Mouse (Mus musculus) lung, embryonic 14.5 days (tissue): ENCODE measurements around the gene Col4a4. TPM values are rescaled to one million over a fixed set of nuclear protein-coding genes. Genes with fewer than 3 reads are reported as not detected.

Experiments used
- ATAC-seq: fragments of 200-750 bp; cut with Nextera tagmentation; 2 replicates; pipeline ENCODE4 v1.8.0; 2017; ENCODE audit warnings: mild to moderate bottlenecking, moderate TSS enrichment, moderate library complexity; ENCODE audit not compliant: insufficient read depth
- DNase-seq: peaks from one replicate; pipeline ENCODE4 v3.0.0-alpha.2; 2015
- H3K27ac ChIP-seq: fragments of 300-500 bp; sonication (generic); 2 replicates; pipeline ENCODE4 v1.5.1; 2014; ENCODE audit warnings: low read depth, mild to moderate bottlenecking, moderate library complexity
- H3K27me3 ChIP-seq: fragments of 300-500 bp; sonication (generic); 2 replicates; pipeline ENCODE4 v1.6.1; 2014; ENCODE audit warnings: low read length, control low read depth; ENCODE audit not compliant: insufficient read depth
- H3K36me3 ChIP-seq: fragments of 300-500 bp; sonication (generic); 2 replicates; pipeline ENCODE4 v1.6.1; 2014; ENCODE audit warnings: control low read depth; ENCODE audit not compliant: insufficient read depth
- H3K4me1 ChIP-seq: fragments of 300-500 bp; sonication (generic); 2 replicates; pipeline ENCODE4 v1.6.1; 2014; ENCODE audit warnings: antibody characterized with exemption, control low read depth; ENCODE audit not compliant: insufficient read depth
- H3K4me2 ChIP-seq: fragments of 300-500 bp; sonication (generic); 2 replicates; pipeline ENCODE4 v1.6.1; 2014; ENCODE audit warnings: mild to moderate bottlenecking
- H3K4me3 ChIP-seq: fragments of 300-500 bp; sonication (generic); 2 replicates; pipeline ENCODE4 v1.5.1; 2014; ENCODE audit warnings: low read depth, low read length
- H3K9ac ChIP-seq: fragments of 300-500 bp; sonication (generic); 2 replicates; pipeline ENCODE4 v1.6.1; 2014
- H3K9me3 ChIP-seq: fragments of 300-500 bp; sonication (generic); 2 replicates; pipeline ENCODE4 v1.6.1; 2016; ENCODE audit warnings: low read depth, low read length, control low read depth
- CTCF ChIP-seq: IDR thresholded peaks from 2 replicates; pipeline ENCODE4 v1.5.1; 2016; ENCODE audit warnings: antibody characterized with exemption, low read depth
- WGBS: fragments of 180-500 bp; shearing (Covaris S2); extraction: QIAGEN DNeasy Blood & Tissue Kit; methylation state at CpG from one replicate; pipeline ENCODE4 v1.1.7; 2014; 5-methylcytosine and 5-hydroxymethylcytosine counted together
- polyA plus RNA-seq: library from polyadenylated mRNA; unstranded; fragments of >200 nt; fragmentation: Nextera tagmentation; extraction: Ambion mirVana; gene quantifications from 2 replicates; pipeline ENCODE4 v1.2.1, GENCODE M21; 2014

Col4a4 gene
- polyA plus RNA-seq, 1 experiment from 2014 or later: 8.0 TPM

DNA sequence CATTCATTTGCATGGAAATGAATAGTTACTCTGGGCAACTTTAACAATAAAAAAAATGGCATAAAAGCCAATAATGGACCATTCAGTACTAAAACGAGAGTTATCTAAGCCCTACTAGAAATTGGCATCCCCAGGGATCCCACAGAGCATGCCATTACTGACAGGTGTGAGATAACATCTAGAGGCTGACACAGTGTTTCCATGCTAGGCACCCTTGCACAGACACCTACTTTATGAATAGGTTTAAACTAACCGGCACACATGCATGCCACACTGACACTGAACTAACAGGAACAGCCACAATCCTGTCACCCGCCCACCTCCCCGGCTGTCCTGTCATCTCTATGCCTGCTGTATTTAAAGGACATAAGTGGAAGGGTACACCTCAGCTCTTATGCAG lies 58.7 kb downstream of the Col4a4 start:
- Histone ChIP-seq H3K27ac (no peak overlapping the region), H3K4me2 (no peak overlapping the region), H3K36me3 (no peaks in the 10 kb centered on the region), H3K9me3 (no peaks in the 10 kb centered on the region), H3K9ac (no peak overlapping the region), H3K4me1 (no peaks in the 10 kb centered on the region), H3K4me3 (no peak overlapping the region), H3K27me3 (no peaks in the 10 kb centered on the region)
- DNase-seq (no peak), ATAC-seq (no peak)
- 59% methylated on average over 4 of the region's 4 CpGs for WGBS
- no peak for TF ChIP-seq CTCF

DNA sequence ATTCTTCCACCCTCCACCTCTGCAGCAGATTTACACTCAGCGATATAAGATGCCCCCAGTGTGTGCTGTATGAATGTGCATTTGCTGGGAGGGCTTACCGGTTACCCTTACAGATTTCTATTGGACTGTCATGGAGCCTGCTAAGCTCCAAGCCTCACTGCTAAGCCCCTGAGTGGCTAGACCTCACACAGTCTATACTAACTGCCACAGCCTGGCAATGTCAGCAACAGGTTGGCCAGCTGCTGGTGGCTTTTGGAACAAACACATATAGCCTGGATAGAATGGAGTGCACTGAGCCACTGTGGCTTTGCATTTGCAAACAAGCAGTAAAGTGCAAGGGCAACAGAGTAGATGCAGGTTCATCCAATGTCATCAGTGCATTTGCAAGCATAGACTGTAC lies 94.7 kb downstream of the Col4a4 start:
- 75% methylated on average over 2 of the region's 2 CpGs for WGBS

GRCm38 (mm10) chr1:82486371-82486770 lies 100.3 kb downstream of the Col4a4 start:
- H3K4me3 ChIP-seq: no peak overlapping the region
- 72% methylated on average over 4 of the region's 4 CpGs for WGBS
- no peak for ATAC-seq
- H3K27me3 ChIP-seq: no peaks in the 10 kb centered on the region
- no peaks in the 10 kb centered on the region for H3K36me3 ChIP-seq
- no peak overlapping the region for H3K9ac ChIP-seq
- no peak for TF ChIP-seq CTCF
- DNase-seq: no peak
- no peaks in the 10 kb centered on the region for H3K9me3 ChIP-seq
- H3K4me1 ChIP-seq: no peaks in the 10 kb centered on the region
- H3K27ac ChIP-seq: no peak overlapping the region
- no peak overlapping the region for H3K4me2 ChIP-seq

More for the DNA sequence above, 94.7 kb downstream of the Col4a4 start:
- no peak for DNase-seq
- Histone ChIP-seq H3K4me2 (no peak overlapping the region), H3K9ac (no peak overlapping the region), H3K9me3 (no peaks in the 10 kb centered on the region), H3K4me1 (no peaks in the 10 kb centered on the region), H3K36me3 (no peaks in the 10 kb centered on the region), H3K4me3 (no peak overlapping the region), H3K27ac (no peak overlapping the region), H3K27me3 (no peaks in the 10 kb centered on the region)
- ATAC-seq: no peak
- no peak for TF ChIP-seq CTCF

DNA sequence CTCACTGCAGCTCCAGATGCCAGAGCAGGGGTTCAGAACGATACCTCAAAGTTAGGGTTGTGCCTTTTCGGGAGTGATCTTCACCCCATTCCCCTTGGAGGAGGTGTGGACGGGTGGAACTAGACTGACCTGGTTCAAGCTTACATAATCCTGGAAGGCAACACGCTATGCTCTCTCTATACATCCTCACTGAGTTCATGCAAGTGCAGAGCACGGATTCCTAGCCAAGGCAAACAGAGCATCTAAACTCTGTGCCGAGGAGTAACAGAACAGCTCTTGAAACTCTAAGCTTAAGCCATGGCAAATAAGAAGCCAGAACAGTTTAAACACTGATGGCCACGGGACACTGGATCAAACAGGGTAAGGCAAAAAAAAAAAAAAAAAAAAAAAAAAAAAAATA lies 104.3 kb downstream of the Col4a4 start:
- Histone ChIP-seq H3K27me3 (no peaks in the 10 kb centered on the region), H3K36me3 (no peaks in the 10 kb centered on the region), H3K9me3 (no peaks in the 10 kb centered on the region), H3K27ac (no peak overlapping the region), H3K4me3 (no peak overlapping the region), H3K4me1 (no peaks in the 10 kb centered on the region), H3K9ac (no peak overlapping the region), H3K4me2 (no peak overlapping the region)
- DNase-seq (no peak), ATAC-seq (no peak)
- WGBS: 65% methylated on average over 7 of the region's 7 CpGs
- no peak for TF ChIP-seq CTCF

DNA sequence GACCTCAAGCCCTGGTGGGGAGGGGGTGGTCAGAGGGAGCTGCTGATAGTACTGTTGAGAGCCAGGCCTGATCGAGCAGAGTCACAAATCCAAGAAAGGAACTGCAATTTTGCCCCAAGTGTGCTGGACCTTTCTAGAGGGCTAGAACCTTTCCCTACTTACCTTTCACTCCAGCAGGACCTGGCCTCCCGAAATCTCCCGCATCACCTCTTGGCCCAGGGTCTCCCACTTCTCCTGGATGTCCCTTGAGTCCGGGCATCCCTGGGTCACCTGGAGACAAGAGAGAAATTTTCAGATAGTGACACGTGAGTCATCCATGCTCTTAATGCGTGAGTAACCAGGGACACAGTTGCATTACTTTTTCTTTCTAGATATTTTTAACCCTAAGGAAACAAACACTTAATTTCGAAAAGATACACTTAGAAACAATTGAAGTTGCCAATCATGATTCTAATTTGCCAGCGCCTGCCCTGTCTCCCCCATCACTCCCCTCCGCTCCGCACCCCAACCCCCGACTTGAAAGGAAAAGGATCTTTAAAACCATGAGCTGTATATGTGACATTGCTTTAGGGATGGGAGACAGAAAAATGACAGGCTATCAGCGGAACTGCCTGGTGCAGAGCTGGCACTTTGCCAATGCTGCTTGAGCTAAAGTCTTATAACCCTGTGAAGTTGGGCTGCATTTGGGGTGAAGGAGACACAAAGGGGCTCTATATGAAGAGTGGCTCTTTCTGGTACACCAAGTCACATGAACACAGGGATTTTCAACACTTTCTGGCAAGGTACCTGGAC lies 106.8 kb downstream of the Col4a4 start:
- no peaks in the 10 kb centered on the region for H3K36me3 ChIP-seq
- no peak overlapping the region for H3K4me2 ChIP-seq
- no peak overlapping the region for H3K27ac ChIP-seq
- 74% methylated on average over 12 of the region's 12 CpGs for WGBS
- no peak for TF ChIP-seq CTCF
- no peak for ATAC-seq
- peak; percentile 55 for DNase-seq
- H3K9me3 ChIP-seq: no peaks in the 10 kb centered on the region
- H3K9ac ChIP-seq: no peak overlapping the region
- H3K4me3 ChIP-seq: no peak overlapping the region
- no peaks in the 10 kb centered on the region for H3K27me3 ChIP-seq
- no peaks in the 10 kb centered on the region for H3K4me1 ChIP-seq

GRCm38 (mm10) chr1:82476746-82477145 lies 109.9 kb downstream of the Col4a4 start:
- Histone ChIP-seq H3K9me3 (no peaks in the 10 kb centered on the region), H3K4me3 (no peak overlapping the region), H3K36me3 (no peaks in the 10 kb centered on the region), H3K27ac (peak overlapping the region; percentile 65), H3K9ac (no peak overlapping the region), H3K4me2 (peak overlapping the region; percentile 3; the same call in 1 of the 2 replicates), H3K4me1 (no peaks in the 10 kb centered on the region), H3K27me3 (no peaks in the 10 kb centered on the region)
- WGBS: 26% methylated on average over 9 of the region's 9 CpGs
- no peak for TF ChIP-seq CTCF
- peak; percentile 38; the same call in 1 of the 2 replicates for ATAC-seq
- peak; percentile 58 for DNase-seq

DNA sequence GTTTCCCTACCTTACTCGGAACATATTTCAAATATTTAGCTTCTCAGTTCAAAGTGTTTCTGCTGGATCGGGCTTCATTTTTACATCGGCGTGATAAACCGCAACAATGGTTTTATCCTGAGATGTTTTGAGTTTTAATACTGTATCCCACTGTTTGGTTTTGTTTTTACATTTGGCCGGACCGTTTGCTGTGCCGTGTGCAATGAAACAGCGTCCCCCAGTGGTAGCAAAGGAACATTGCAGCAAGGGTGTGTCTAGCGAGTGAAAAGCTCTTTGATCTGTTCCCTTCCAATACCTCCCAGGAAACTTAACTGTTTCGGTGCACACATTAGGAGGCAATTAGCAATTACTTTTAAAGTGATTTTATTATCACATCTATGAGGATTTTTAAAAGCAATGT lies 110.4 kb downstream of the Col4a4 start:
- Histone ChIP-seq H3K4me3 (no peak overlapping the region), H3K4me2 (peak overlapping the region; percentile 7; the same call in 1 of the 2 replicates), H3K4me1 (no peaks in the 10 kb centered on the region), H3K27ac (no peak overlapping the region; the same call in 1 of the 2 replicates), H3K27me3 (no peaks in the 10 kb centered on the region), H3K9me3 (no peaks in the 10 kb centered on the region), H3K9ac (no peak overlapping the region), H3K36me3 (no peaks in the 10 kb centered on the region)
- no peak for ATAC-seq
- WGBS: 33% methylated on average over 11 of the region's 11 CpGs
- peak; percentile 88 for TF ChIP-seq CTCF
- peak; percentile 74 for DNase-seq
